Mouse (Mus musculus): ENCODE results near the gene Rin1.

GRCm38 (mm10) chr19:5004925-5005324 is 45.4 kb upstream of the Rin1 start:
- no peak for TF ChIP-seq CTCF (IDR thresholded peaks at IDR 0.05; ENCODE audit: borderline replicate concordance, insufficient read depth, low read length)
- no peak for TF ChIP-seq POLR2A (IDR thresholded peaks at IDR 0.05; ENCODE audit: low read depth, low read length)

All from embryonic fibroblast, embryonic 13.5 days (primary cell).